Mouse (Mus musculus) testis, adult 2 months (tissue): ENCODE data around the gene Ift46. TPM values are rescaled to one million over a fixed set of nuclear protein-coding genes. Genes with fewer than 3 reads are reported as not detected.

Experiments used
- H3K27ac ChIP-seq: fragments of 200-500 bp; 2 replicates; pipeline ENCODE4 v1.5.1; 2012; ENCODE audit warnings: low read depth, low read length; ENCODE audit not compliant: control insufficient read depth, insufficient read depth
- H3K27me3 ChIP-seq: fragments of 200-500 bp; 2 replicates; pipeline ENCODE4 v1.6.1; 2012; ENCODE audit warnings: mild to moderate bottlenecking, low read length, moderate library complexity; ENCODE audit not compliant: control insufficient read depth, insufficient read depth
- H3K36me3 ChIP-seq: fragments of 200-500 bp; 2 replicates; pipeline ENCODE4 v1.6.1; 2012; ENCODE audit warnings: mild to moderate bottlenecking, low read length; ENCODE audit not compliant: control insufficient read depth, insufficient read depth
- H3K4me1 ChIP-seq: fragments of 200-500 bp; 2 replicates; pipeline ENCODE4 v1.6.1; 2012; ENCODE audit warnings: low read length; ENCODE audit not compliant: control insufficient read depth, insufficient read depth
- H3K4me3 ChIP-seq: fragments of 200-500 bp; 2 replicates; pipeline ENCODE4 v1.5.1; 2012; ENCODE audit warnings: low read depth, mild to moderate bottlenecking, low read length, moderate library complexity, mixed read lengths; ENCODE audit not compliant: control insufficient read depth
- CTCF ChIP-seq: fragments of 200-500 bp; IDR thresholded peaks from 2 replicates; pipeline ENCODE4 v1.5.1; 2012; ENCODE audit warnings: low read depth, mild to moderate bottlenecking, inconsistent platforms, low read length, moderate library complexity; ENCODE audit not compliant: control insufficient read depth, insufficient read depth, insufficient replicate concordance
- POLR2A ChIP-seq: fragments of 200-500 bp; IDR thresholded peaks from 2 replicates; pipeline ENCODE4 v1.6.1; 2012; ENCODE audit warnings: low read depth, mild to moderate bottlenecking, inconsistent platforms, low read length, moderate library complexity; ENCODE audit not compliant: control insufficient read depth
- polyA plus RNA-seq: library from polyadenylated mRNA; depleted of rRNA; stranded (reverse); fragments of >200 nt; gene quantifications from 2 replicates; pipeline ENCODE4 v1.2.3, GENCODE M21; 2012

Gene Ift46
- polyA plus RNA-seq, 1 experiment: 203 TPM

- Histone ChIP-seq H3K36me3 (no peaks in the 10 kb centered on the region), H3K27me3 (no peaks in the 10 kb centered on the region), H3K4me1 (peaks cover 16% of the 10 kb centered on the region), H3K27ac (no peak overlapping the region), H3K4me3 (no peak overlapping the region)
- TF ChIP-seq CTCF: no peak
- TF ChIP-seq POLR2A: no peak
Measured at GRCm38 (mm10) chr9:44801669-44802068, 34.0 kb downstream of the Ift46 start.

GRCm38 (mm10) chr9:44802808-44803450, 35.2 kb downstream of the Ift46 start, which contains the start of gene Ttc36:
Ttc36 (minus strand) TSS chr9:44803072.
- Histone ChIP-seq H3K27me3 (no peaks in the 10 kb centered on the region), H3K27ac (no peak within 1 kb of the TSS), H3K4me1 (peaks cover 16% of the 10 kb centered on the region), H3K36me3 (no peaks in the 10 kb centered on the region), H3K4me3 (no peak within 1 kb of the TSS)
- TF ChIP-seq CTCF (no peak), POLR2A (no peak)

DNA sequence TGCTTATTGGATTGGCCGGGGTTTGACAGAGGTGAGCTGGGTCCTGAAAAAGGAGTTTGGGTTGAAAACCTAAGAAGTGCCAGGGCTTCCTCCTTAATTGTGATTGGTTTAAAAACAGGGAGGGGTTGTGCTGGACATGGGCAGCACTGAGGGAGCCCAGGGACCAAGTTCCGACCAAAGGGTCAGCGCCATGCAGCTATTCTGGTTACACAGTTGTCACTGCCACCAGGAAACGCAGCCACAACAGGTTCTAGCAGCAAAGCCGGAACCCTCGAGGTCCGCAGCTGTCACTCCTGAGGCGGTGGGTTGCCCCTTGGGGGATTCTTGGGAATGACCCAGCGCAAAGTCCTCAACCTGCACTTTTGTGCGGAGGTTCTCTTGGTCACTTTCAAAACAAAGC, 37.0 kb downstream of the Ift46 start:
- Histone ChIP-seq H3K27me3 (no peaks in the 10 kb centered on the region), H3K36me3 (no peaks in the 10 kb centered on the region), H3K4me3 (no peak overlapping the region), H3K27ac (no peak overlapping the region), H3K4me1 (peaks cover 7% of the 10 kb centered on the region)
- TF ChIP-seq CTCF: no peak
- TF ChIP-seq POLR2A: no peak

DNA sequence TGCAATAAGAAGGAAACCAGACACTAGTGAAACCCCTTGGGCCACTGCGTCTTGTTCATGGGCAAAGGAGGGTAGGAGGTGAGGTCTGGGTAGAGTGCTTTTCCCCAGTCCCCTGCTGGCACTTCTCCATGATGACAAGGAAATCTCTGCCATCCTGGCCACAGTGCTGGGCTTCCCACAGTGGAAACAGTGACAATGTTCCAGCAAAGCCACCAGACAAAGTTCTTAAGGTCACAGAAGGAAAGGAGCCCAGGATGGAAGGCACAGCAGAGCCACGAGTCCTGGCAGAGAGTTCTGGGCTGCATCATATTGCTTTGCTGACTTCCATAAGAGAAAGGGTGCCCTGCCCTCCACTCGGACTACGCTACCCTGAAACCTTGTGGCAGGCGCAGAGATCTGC, 37.8 kb downstream of the Ift46 start:
- Histone ChIP-seq H3K4me3 (no peak overlapping the region), H3K27me3 (no peaks in the 10 kb centered on the region), H3K36me3 (no peaks in the 10 kb centered on the region), H3K4me1 (peaks cover 3% of the 10 kb centered on the region), H3K27ac (no peak overlapping the region)
- TF ChIP-seq POLR2A (no peak), CTCF (no peak)

- Histone ChIP-seq H3K4me1 (no peaks in the 10 kb centered on the region; the same call in 1 of the 2 replicates), H3K36me3 (no peaks in the 10 kb centered on the region), H3K27ac (no peak overlapping the region), H3K27me3 (no peaks in the 10 kb centered on the region), H3K4me3 (no peak overlapping the region)
- TF ChIP-seq POLR2A (no peak), CTCF (no peak)
Measured at GRCm38 (mm10) chr9:44807141-44807540, 39.4 kb downstream of the Ift46 start.

DNA sequence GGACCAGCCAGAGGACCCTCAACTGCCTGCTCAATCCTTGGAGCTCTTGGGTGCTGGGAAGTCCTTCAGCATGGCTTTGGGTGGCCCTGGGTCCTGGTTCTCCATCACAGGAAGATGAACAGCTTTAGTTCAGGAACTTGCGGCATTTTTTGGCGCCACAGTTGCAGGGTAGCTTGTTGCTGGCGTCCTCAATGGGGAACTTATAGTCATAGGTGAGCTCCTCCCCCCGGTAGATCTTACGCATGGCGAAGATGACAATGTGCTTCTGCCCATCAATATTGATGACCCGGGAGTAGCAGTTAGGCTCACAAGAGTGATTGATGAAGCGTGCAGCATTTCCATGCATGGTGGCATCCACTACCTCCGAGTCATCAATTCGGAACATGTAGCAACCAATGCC, 40.1 kb downstream of the Ift46 start:
- TF ChIP-seq CTCF (no peak), POLR2A (no peak)
- H3K36me3 ChIP-seq: no peaks in the 10 kb centered on the region

GRCm38 (mm10) chr9:44810316-44810715, 42.6 kb downstream of the Ift46 start:
- Histone ChIP-seq H3K27ac (no peak overlapping the region), H3K36me3 (no peaks in the 10 kb centered on the region), H3K4me1 (no peaks in the 10 kb centered on the region; the same call in 1 of the 2 replicates), H3K4me3 (no peak overlapping the region), H3K27me3 (no peaks in the 10 kb centered on the region)
- TF ChIP-seq CTCF: no peak
- no peak for TF ChIP-seq POLR2A

More for the DNA sequence above, 40.1 kb downstream of the Ift46 start:
- Histone ChIP-seq H3K27me3 (no peaks in the 10 kb centered on the region), H3K27ac (no peak overlapping the region), H3K4me1 (no peaks in the 10 kb centered on the region; the same call in 1 of the 2 replicates), H3K4me3 (no peak overlapping the region)
